Mouse (Mus musculus) limb, embryonic 11.5 days (tissue): ENCODE measurements around the gene Gm26992. TPM values are rescaled to one million over a fixed set of nuclear protein-coding genes. Genes with fewer than 3 reads are reported as not detected.

Experiments
- ATAC-seq: fragments of 200-750 bp; cut with Nextera tagmentation; 2 replicates; pipeline ENCODE4 v1.8.0; 2017; ENCODE audit warnings: low read depth; ENCODE audit not compliant: insufficient number of reproducible peaks, low FRiP score, low TSS enrichment
- DNase-seq: peaks from one replicate; pipeline ENCODE4 v3.0.0-alpha.2; 2015; ENCODE audit warnings: low spot score
- H3K27ac ChIP-seq: fragments of 300-500 bp; sonication (generic); replicated peaks from 2 replicates; pipeline ENCODE4 v1.5.1; 2014; ENCODE audit warnings: low read depth, mild to moderate bottlenecking, low read length
- H3K27me3 ChIP-seq: fragments of 300-500 bp; sonication (generic); 2 replicates; pipeline ENCODE4 v1.6.1; 2014; ENCODE audit warnings: mild to moderate bottlenecking, low read length, mixed read lengths; ENCODE audit not compliant: control insufficient read depth, insufficient read depth
- H3K36me3 ChIP-seq: fragments of 300-500 bp; sonication (generic); 2 replicates; pipeline ENCODE4 v1.6.1; 2014; ENCODE audit warnings: mild to moderate bottlenecking, low read length, moderate library complexity, mixed read lengths; ENCODE audit not compliant: control insufficient read depth, insufficient read depth
- H3K4me1 ChIP-seq: fragments of 300-500 bp; sonication (generic); 2 replicates; pipeline ENCODE4 v1.6.1; 2014; ENCODE audit warnings: low read length, mixed read lengths; ENCODE audit not compliant: control insufficient read depth, insufficient read depth
- H3K4me2 ChIP-seq: fragments of 300-500 bp; sonication (generic); 2 replicates; pipeline ENCODE4 v1.6.1; 2014; ENCODE audit warnings: low read depth, mild to moderate bottlenecking, moderate library complexity; ENCODE audit not compliant: severe bottlenecking
- H3K4me3 ChIP-seq: fragments of 300-500 bp; sonication (generic); 2 replicates; pipeline ENCODE4 v1.5.1; 2014; ENCODE audit warnings: low read depth, low read length
- H3K9ac ChIP-seq: fragments of 300-500 bp; sonication (generic); 2 replicates; pipeline ENCODE4 v1.6.1; 2014; ENCODE audit warnings: mild to moderate bottlenecking, low read length
- H3K9me3 ChIP-seq: fragments of 300-500 bp; sonication (generic); 2 replicates; pipeline ENCODE4 v1.6.1; 2016; ENCODE audit warnings: low read length; ENCODE audit not compliant: control insufficient read depth
- WGBS: fragments of 180-500 bp; shearing (Covaris S2); extraction: QIAGEN DNeasy Blood & Tissue Kit; methylation state at CpG from one replicate; pipeline ENCODE4 v1.1.7; 2014; 5-methylcytosine and 5-hydroxymethylcytosine counted together
- polyA plus RNA-seq: library from polyadenylated mRNA; unstranded; fragments of >200 nt; fragmentation: Nextera tagmentation; extraction: Ambion mirVana; gene quantifications from 2 replicates; pipeline ENCODE4 v1.2.1, GENCODE M21; 2014

Gm26992 gene
- polyA plus RNA-seq, 1 experiment from 2014 or later = not detected

GRCm38 (mm10) chrX:103492398-103493256 lies 70.8 kb downstream of the Gm26992 start:
- Histone ChIP-seq H3K9me3 (no peaks in the 10 kb centered on the region), H3K4me3 (peak overlapping the region; percentile 53; the same call in 1 of the 2 replicates), H3K9ac (peak overlapping the region; percentile 58), H3K4me2 (peak overlapping the region; percentile 37), H3K4me1 (0 out of 2 replicates have a peak, but pooled peaks cover 3% of the 10 kb centered on the region), H3K27me3 (no peaks in the 10 kb centered on the region), H3K27ac (peak overlapping the region; percentile 76; the same call in 1 of the 2 replicates), H3K36me3 (no peaks in the 10 kb centered on the region; the same call in 1 of the 2 replicates)
- peak; percentile 14; the same call in 1 of the 2 replicates for ATAC-seq
- WGBS = 45% methylated on average over 10 of the region's 10 CpGs
- DNase-seq = peak; percentile 34

DNA sequence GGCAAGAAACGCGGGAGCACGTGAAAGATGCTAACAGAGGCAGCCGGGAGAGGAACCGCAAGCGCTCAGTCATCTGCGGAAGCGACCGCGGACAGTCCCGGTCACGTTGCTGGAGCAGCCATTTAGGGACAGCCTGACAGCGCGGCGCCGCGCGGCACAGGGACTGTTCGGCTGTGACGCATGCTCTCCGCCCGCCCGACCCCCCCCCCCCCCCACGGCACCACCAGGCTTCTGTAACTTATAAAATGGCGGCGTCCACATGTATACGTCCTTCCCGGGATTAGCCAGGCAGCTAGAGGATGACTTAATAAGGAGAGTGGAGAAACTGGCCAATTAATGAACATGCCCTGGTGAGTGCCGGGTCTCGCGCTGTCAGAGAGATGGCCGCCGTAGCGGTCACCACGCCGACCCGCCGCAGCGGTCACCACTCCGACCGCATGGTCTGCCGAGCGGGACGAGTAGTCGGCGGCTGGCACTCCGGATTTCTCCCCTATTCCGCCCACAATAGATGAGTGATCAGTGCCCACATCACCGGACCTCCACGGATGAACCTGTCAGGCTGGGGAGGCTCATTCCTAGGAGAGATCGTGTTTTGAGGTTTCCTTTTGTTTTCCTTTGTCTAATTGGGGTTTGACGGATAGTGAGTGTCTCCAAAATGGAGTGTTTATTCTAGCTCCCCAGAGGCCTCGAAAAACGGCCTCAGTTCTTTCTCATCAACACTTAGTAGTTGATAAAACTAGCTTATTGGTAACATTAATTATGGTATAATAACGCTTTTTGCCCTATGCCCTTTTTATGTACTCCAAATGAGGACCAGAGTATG lies 71.8 kb downstream of the Gm26992 start:
- DNase-seq (peak; percentile 78), ATAC-seq (peak; percentile 96)
- Histone ChIP-seq H3K27me3 (no peaks in the 10 kb centered on the region), H3K4me2 (peak overlapping the region; percentile 37), H3K27ac (peak overlapping the region; percentile 76), H3K4me3 (peak overlapping the region; percentile 53), H3K36me3 (no peaks in the 10 kb centered on the region; the same call in 1 of the 2 replicates), H3K9me3 (no peaks in the 10 kb centered on the region), H3K9ac (peak overlapping the region; percentile 88), H3K4me1 (0 out of 2 replicates have a peak, but pooled peaks cover 3% of the 10 kb centered on the region)
- under 1% methylated on average over 45 of the region's 55 CpGs for WGBS

DNA sequence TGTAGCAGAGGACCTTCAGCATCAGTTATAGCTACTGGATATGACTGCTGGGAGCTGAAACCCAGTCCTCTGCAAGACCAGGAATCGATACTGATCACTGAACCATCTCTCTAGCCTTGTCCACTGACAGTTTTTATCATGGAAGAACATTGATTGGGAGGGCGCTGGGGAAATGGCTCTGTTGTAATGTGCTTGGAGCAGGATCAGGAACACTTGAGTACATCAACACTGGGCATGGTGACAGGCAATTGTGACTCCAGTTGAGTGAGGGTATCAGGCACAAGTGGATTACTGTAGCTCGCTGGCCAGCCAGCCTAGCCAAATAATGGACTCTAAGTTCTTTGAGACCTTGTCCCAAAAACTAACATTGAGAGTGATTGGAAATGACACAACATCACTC lies 77.6 kb downstream of the Gm26992 start:
- Histone ChIP-seq H3K4me2 (no peak overlapping the region), H3K36me3 (no peaks in the 10 kb centered on the region; the same call in 1 of the 2 replicates)
- 94% methylated on average over 3 of the region's 3 CpGs for WGBS

GRCm38 (mm10) chrX:103500137-103500536 lies 78.3 kb downstream of the Gm26992 start:
- 91% methylated on average over 2 of the region's 2 CpGs for WGBS
- H3K9ac ChIP-seq = no peak overlapping the region
- H3K4me1 ChIP-seq = no peaks in the 10 kb centered on the region
- H3K4me3 ChIP-seq = no peak overlapping the region
- DNase-seq (no peak), ATAC-seq (no peak)
- no peak overlapping the region for H3K27ac ChIP-seq
- no peaks in the 10 kb centered on the region for H3K9me3 ChIP-seq
- no peaks in the 10 kb centered on the region; the same call in 1 of the 2 replicates for H3K36me3 ChIP-seq
- no peak overlapping the region for H3K4me2 ChIP-seq
- no peaks in the 10 kb centered on the region for H3K27me3 ChIP-seq

More for the DNA sequence above, 77.6 kb downstream of the Gm26992 start:
- no peak overlapping the region for H3K4me3 ChIP-seq
- ATAC-seq (no peak), DNase-seq (no peak)
- no peaks in the 10 kb centered on the region for H3K9me3 ChIP-seq
- H3K9ac ChIP-seq = no peak overlapping the region
- H3K27ac ChIP-seq = no peak overlapping the region
- 0 out of 2 replicates have a peak, but pooled peaks cover 3% of the 10 kb centered on the region for H3K4me1 ChIP-seq
- no peaks in the 10 kb centered on the region for H3K27me3 ChIP-seq

DNA sequence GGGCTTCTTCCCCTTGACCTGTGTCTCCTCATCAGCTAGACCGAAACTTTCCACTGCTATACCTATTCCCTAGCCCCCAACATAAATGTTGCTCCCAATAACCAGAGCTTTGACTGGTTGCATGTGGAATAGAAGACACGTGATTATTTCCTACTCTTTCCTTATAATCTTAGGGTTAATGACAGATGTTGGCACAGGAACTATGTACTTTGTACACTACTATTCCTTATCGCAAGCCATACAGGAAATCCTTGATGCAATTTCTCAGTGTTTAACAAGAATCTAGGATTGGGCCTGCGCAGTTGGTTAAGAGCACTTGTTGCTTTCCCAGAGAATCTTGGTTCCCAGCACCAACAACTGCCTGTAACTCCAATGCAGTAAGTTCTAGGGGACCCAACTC lies 86.4 kb downstream of the Gm26992 start:
- Histone ChIP-seq H3K27ac (no peak overlapping the region), H3K36me3 (peaks cover 2% of the 10 kb centered on the region; the same call in 1 of the 2 replicates), H3K9ac (no peak overlapping the region), H3K27me3 (no peaks in the 10 kb centered on the region), H3K4me1 (no peaks in the 10 kb centered on the region), H3K4me3 (no peak overlapping the region), H3K4me2 (no peak overlapping the region), H3K9me3 (no peaks in the 10 kb centered on the region)
- 94% methylated on average over 4 of the region's 4 CpGs for WGBS
- ATAC-seq (no peak), DNase-seq (no peak)

- no peaks in the 10 kb centered on the region for H3K27me3 ChIP-seq
- no peaks in the 10 kb centered on the region for H3K4me1 ChIP-seq
- H3K4me2 ChIP-seq = no peak overlapping the region
- WGBS = 73% methylated on average over 8 of the region's 8 CpGs
- H3K9ac ChIP-seq = no peak overlapping the region
- H3K36me3 ChIP-seq = peaks cover 2% of the 10 kb centered on the region; the same call in 1 of the 2 replicates
- ATAC-seq (no peak), DNase-seq (no peak)
- no peak overlapping the region for H3K27ac ChIP-seq
- no peak overlapping the region for H3K4me3 ChIP-seq
- H3K9me3 ChIP-seq = no peaks in the 10 kb centered on the region
These were observed 87.6 kb downstream of the Gm26992 start for GRCm38 (mm10) chrX:103509168-103510019.

GRCm38 (mm10) chrX:103514782-103515181 lies 93.0 kb downstream of the Gm26992 start:
- WGBS = 45% methylated on average over 4 of the region's 4 CpGs
- Histone ChIP-seq H3K9me3 (no peaks in the 10 kb centered on the region), H3K9ac (no peak overlapping the region), H3K4me3 (no peak overlapping the region), H3K36me3 (no peaks in the 10 kb centered on the region), H3K4me2 (no peak overlapping the region), H3K27ac (no peak overlapping the region), H3K4me1 (no peaks in the 10 kb centered on the region), H3K27me3 (no peaks in the 10 kb centered on the region)
- DNase-seq (no peak), ATAC-seq (no peak)
